Comparison of ENCODE assay signal across 27 mouse cellular contexts in the genomic region with DNA sequence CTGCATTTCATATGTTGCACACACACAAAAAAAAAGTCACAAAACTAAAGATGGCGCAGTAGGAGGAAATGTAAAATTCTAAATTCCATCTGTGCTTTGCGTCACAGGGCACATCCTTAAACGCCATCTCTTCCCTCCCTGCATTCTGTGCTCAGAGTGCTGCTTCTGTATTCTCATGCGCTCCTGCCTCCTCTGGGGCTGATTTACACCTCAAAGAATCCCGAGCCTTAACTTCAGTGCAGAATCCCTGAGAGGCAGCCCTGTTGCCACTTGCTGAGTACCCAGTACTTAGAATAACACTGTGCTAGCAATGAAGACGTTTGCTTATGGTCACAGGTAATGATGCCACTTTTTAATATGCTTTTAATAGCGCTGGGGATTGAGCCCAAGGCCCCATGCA. TPM values are rescaled to one million over a fixed set of nuclear protein-coding genes. Genes with fewer than 3 reads are reported as not detected.
"Had no signal": no experiment of that assay in that cellular context is flagged by ENCODE, and none has a peak within 500 bp of the region (broad histone marks: within the 10 kb centered on the region; RNA-seq: fewer than 3 reads in every experiment).

No protein-coding gene starts in this region.

- H3K27ac ChIP-seq: midbrain, embryonic 10.5 days; midbrain, embryonic 12.5 days; neural tube, embryonic 13.5 days; neural tube, embryonic 15.5 days had no signal

- H3K36me3 ChIP-seq: midbrain, embryonic 10.5 days; midbrain, embryonic 12.5 days; neural tube, embryonic 13.5 days; neural tube, embryonic 15.5 days had no signal

- ATAC-seq: midbrain, embryonic 16.5 days had no signal

- H3K4me2 ChIP-seq: lung, embryonic 14.5 days; midbrain, embryonic 12.5 days; neural tube, embryonic 13.5 days; neural tube, embryonic 15.5 days had no signal

- H3K4me1 ChIP-seq: midbrain, embryonic 10.5 days; midbrain, embryonic 12.5 days had no signal

- DNase-seq: lung, adult 18-20 months; lung, embryonic 14.5 days; lung, postnatal 10 days; lung, postnatal 4 days; retina, postnatal 1 day; right cerebral cortex, adult 18-20 months; right cerebral cortex, postnatal 25 days; right cerebral cortex, postnatal 4 days; spleen, adult 18-20 months; thymus, adult 18-20 months; thymus, postnatal 14 days; thymus, postnatal 36 days had no signal

- H3K9me3 ChIP-seq: midbrain, embryonic 10.5 days; midbrain, embryonic 12.5 days; neural tube, embryonic 13.5 days; neural tube, embryonic 15.5 days had no signal

- H3K27me3 ChIP-seq: midbrain, embryonic 12.5 days; neural tube, embryonic 13.5 days; neural tube, embryonic 15.5 days had no signal

- H3K4me3 ChIP-seq: midbrain, embryonic 10.5 days; midbrain, embryonic 12.5 days; myocyte; neural tube, embryonic 13.5 days; neural tube, embryonic 15.5 days had no signal

- H3K9ac ChIP-seq: lung, embryonic 14.5 days; midbrain, embryonic 12.5 days; neural tube, embryonic 13.5 days; neural tube, embryonic 15.5 days had no signal

RNA-seq across cellular contexts. Expression of a gene that starts 34.3 kb away (rescaled TPM):
- total RNA-seq: megakaryocyte, adult 5-6 weeks; megakaryocyte-erythroid progenitor cell, adult 5-6 weeks had no signal
- polyA plus RNA-seq: liver, embryonic 16.5 days; lung, embryonic 14.5 days; lung, embryonic 16.5 days; midbrain, embryonic 10.5 days; midbrain, embryonic 12.5 days; myocyte; neural tube, embryonic 11.5 days; small intestine, adult 2 months; stomach, embryonic 14.5 days; stomach, embryonic 16.5 days; thymus, postnatal 0 days had no signal
